ENCODE assay signal across 9 mouse cellular contexts in genomic region chr3:89090694-89091655, GRCm38 (mm10). TPM values are rescaled to one million over a fixed set of nuclear protein-coding genes. Genes with fewer than 3 reads are reported as not detected.
DNase-seq lines count a peak whose midpoint lies in the region; ATAC-seq and TF ChIP-seq lines count a peak whose summit lies in the region.
"Had no signal": no experiment of that assay in that cellular context is flagged by ENCODE, and none has a peak within 500 bp of the region (broad histone marks: within the 10 kb centered on the region; RNA-seq: fewer than 3 reads in every experiment).

No protein-coding gene starts in this region.

- intact Hi-C loops in heart, postnatal 36 days (cut with DNase I) = loop anchor here (2.0 kb wide), 2 partner anchors 74 to 126 kb away; partner anchors contain the start of gene Clk2

- peaks cover 7% of the 10 kb centered on the region; the same call in 1 of the 2 replicates for H3K4me1 ChIP-seq in cerebellum, adult 2 months (ENCODE audit: control insufficient read depth, insufficient read depth, low read length)
- peaks cover 23% of the 10 kb centered on the region for H3K4me1 ChIP-seq in forebrain, embryonic 16.5 days (replicated peaks; ENCODE audit: control insufficient read depth, insufficient read depth, low read length)
- peaks cover 46% of the 10 kb centered on the region for H3K4me1 ChIP-seq in lung, embryonic 15.5 days

- 1% methylated on average over 74 of the region's 74 CpGs for WGBS in cerebellum, adult 2 months
- WGBS in forebrain, embryonic 16.5 days = 0% methylated on average over 62 of the region's 74 CpGs
- WGBS in lung, embryonic 15.5 days = under 1% methylated on average over 69 of the region's 74 CpGs

- peak; percentile 39; the same call in 1 of the 2 replicates for TF ChIP-seq POLR2A in cerebellum, adult 2 months (IDR thresholded peaks at IDR 0.05; ENCODE audit: borderline replicate concordance, insufficient read depth, low read length)

- no peaks in the 10 kb centered on the region for H3K9me3 ChIP-seq in forebrain, embryonic 16.5 days (ENCODE audit: control insufficient read depth, low read length)
- H3K9me3 ChIP-seq in lung, embryonic 15.5 days = no peaks in the 10 kb centered on the region

- H3K4me2 ChIP-seq in forebrain, embryonic 16.5 days (ENCODE audit: low read length) = peak overlapping the region; percentile 97
- H3K4me2 ChIP-seq in lung, embryonic 15.5 days = peak overlapping the region; percentile 100

- DNase-seq in MEL-GATA-1-ER (ENCODE audit: extremely low read depth, low read depth) = peak; percentile 56
- DNase-seq in cerebellum, adult 2 months = peak; percentile 87 to 90
- DNase-seq in heart, postnatal 36 days = peak; percentile 86 to 93
- DNase-seq in layer of hippocampus, adult 8-10 months (ENCODE audit: low spot score in 2 of 2) = peak; percentile 69 to 81
- peak; percentile 84 for DNase-seq in ovary, postnatal 14 days (ENCODE audit: low spot score)
- DNase-seq in thymus, postnatal 10 days (ENCODE audit: low spot score in 2 of 2) = peak; percentile 67 to 86

- no peaks in the 10 kb centered on the region for H3K27me3 ChIP-seq in cerebellum, adult 2 months (ENCODE audit: control insufficient read depth, insufficient read depth, low read length)
- no peaks in the 10 kb centered on the region for H3K27me3 ChIP-seq in forebrain, embryonic 16.5 days (replicated peaks; ENCODE audit: control insufficient read depth, insufficient read depth, low read length)
- peaks cover 14% of the 10 kb centered on the region for H3K27me3 ChIP-seq in lung, embryonic 15.5 days

- H3K36me3 ChIP-seq in forebrain, embryonic 16.5 days (ENCODE audit: control insufficient read depth, insufficient read depth) = peaks cover 9% of the 10 kb centered on the region
- H3K36me3 ChIP-seq in lung, embryonic 15.5 days = peaks cover 15% of the 10 kb centered on the region

- peak; percentile 64 for TF ChIP-seq CTCF in cerebellum, adult 2 months (IDR thresholded peaks at IDR 0.05; ENCODE audit: borderline replicate concordance, insufficient read depth, low read depth, low read length)

- H3K4me3 ChIP-seq in cerebellum, adult 2 months (replicated peaks; ENCODE audit: insufficient read depth, low read depth, low read length) = peak overlapping the region; percentile 72
- H3K4me3 ChIP-seq in forebrain, embryonic 16.5 days (replicated peaks; ENCODE audit: low read length) = peak overlapping the region; percentile 62
- peak overlapping the region; percentile 71 for H3K4me3 ChIP-seq in lung, embryonic 15.5 days

- peak overlapping the region; percentile 71 for H3K9ac ChIP-seq in forebrain, embryonic 16.5 days (replicated peaks; ENCODE audit: low read depth, low read length)
- H3K9ac ChIP-seq in lung, embryonic 15.5 days = peak overlapping the region; percentile 69

- H3K27ac ChIP-seq in cerebellum, adult 2 months (ENCODE audit: insufficient read depth, low read length) = peak overlapping the region; percentile 40
- peak overlapping the region; percentile 52 for H3K27ac ChIP-seq in forebrain, embryonic 16.5 days (ENCODE audit: low read length)
- H3K27ac ChIP-seq in lung, embryonic 15.5 days = peak overlapping the region; percentile 87

- peak; percentile 45 for ATAC-seq in forebrain, embryonic 16.5 days
- ATAC-seq in lung, embryonic 15.5 days (ENCODE audit: borderline replicate concordance, extremely low read depth, low FRiP score, low TSS enrichment) = peak; percentile 68

RNA-seq across cellular contexts. Expression of gene Rusc1, which starts 2.1 kb away (rescaled TPM):
- 164 and 169 TPM in 2 replicates for polyA plus RNA-seq in cerebellum, adult 2 months (2012; rRNA removed)
- polyA plus RNA-seq in forebrain, embryonic 16.5 days (2015; fragmentation: Nextera tagmentation; extraction: Ambion mirVana) = 74.4 and 76.8 TPM in 2 replicates
- total RNA-seq in heart, postnatal 36 days (2021) = 10 to 100 TPM; 24.4 to 25.1 TPM
- 100 to 1,000 TPM; 144 to 149 (median 146) TPM for total RNA-seq in layer of hippocampus, adult 8-10 months (2022)
- polyA plus RNA-seq in lung, embryonic 15.5 days (2015; fragmentation: Nextera tagmentation; extraction: Ambion mirVana) = 16.0 and 16.6 TPM in 2 replicates

RNA-seq across cellular contexts. Expression of gene Gm43738, which starts 9.9 kb away (rescaled TPM):
- polyA plus RNA-seq in cerebellum, adult 2 months (2012; rRNA removed) = 0.03 TPM in 1 of 2 replicates, not detected in the other
- polyA plus RNA-seq in forebrain, embryonic 16.5 days (2015; fragmentation: Nextera tagmentation; extraction: Ambion mirVana) = not detected in 2 replicates
- total RNA-seq in heart, postnatal 36 days (2021) = not detected
- total RNA-seq in layer of hippocampus, adult 8-10 months (2022) = under 1 TPM in 1 of 4 experiments, not detected in 3; 0.18 TPM
- polyA plus RNA-seq in lung, embryonic 15.5 days (2015; fragmentation: Nextera tagmentation; extraction: Ambion mirVana) = 0.17 TPM in 1 of 2 replicates, not detected in the other
- total RNA-seq: neutrophil, adult 5-6 weeks had no signal

RNA-seq across cellular contexts. Expression of gene Fdps, which starts 10.8 kb away (rescaled TPM):
- 107 and 113 TPM in 2 replicates for polyA plus RNA-seq in cerebellum, adult 2 months (2012; rRNA removed)
- polyA plus RNA-seq in forebrain, embryonic 16.5 days (2015; fragmentation: Nextera tagmentation; extraction: Ambion mirVana) = 380 and 438 TPM in 2 replicates
- 10 to 100 TPM; 20.0 to 20.7 TPM for total RNA-seq in heart, postnatal 36 days (2021)
- 100 to 1,000 TPM in 2 of 4 experiments, 10 to 100 TPM in 2; 84.1 to 119 (median 97.3) TPM for total RNA-seq in layer of hippocampus, adult 8-10 months (2022)
- polyA plus RNA-seq in lung, embryonic 15.5 days (2015; fragmentation: Nextera tagmentation; extraction: Ambion mirVana) = 166 TPM in 2 replicates

RNA-seq across cellular contexts. Expression of gene Pklr, which starts 45.0 kb away (rescaled TPM):
- 0.03 and 0.07 TPM in 2 replicates for polyA plus RNA-seq in cerebellum, adult 2 months (2012; rRNA removed)
- 0.13 TPM in 1 of 2 replicates, not detected in the other for polyA plus RNA-seq in forebrain, embryonic 16.5 days (2015; fragmentation: Nextera tagmentation; extraction: Ambion mirVana)
- not detected for total RNA-seq in heart, postnatal 36 days (2021)
- under 1 TPM in 1 of 4 experiments, not detected in 3; 0.14 TPM for total RNA-seq in layer of hippocampus, adult 8-10 months (2022)
- polyA plus RNA-seq in lung, embryonic 15.5 days (2015; fragmentation: Nextera tagmentation; extraction: Ambion mirVana) = 0.17 and 0.92 TPM in 2 replicates
- total RNA-seq: neutrophil, adult 5-6 weeks had no signal

Comparison
In these comparisons a context has a peak if more than half of its experiments do, and no peak if none do; other contexts are left out.
1. Peak in every context shown above with its lines: DNase-seq, ATAC-seq, H3K4me3 ChIP-seq and H3K27ac ChIP-seq.